Mouse (Mus musculus): Measurements from ENCODE around the gene Ell.
A peak's percentile ranks its signal among the peaks of the same experiment; 100 is the strongest.

The Ell gene

DNA sequence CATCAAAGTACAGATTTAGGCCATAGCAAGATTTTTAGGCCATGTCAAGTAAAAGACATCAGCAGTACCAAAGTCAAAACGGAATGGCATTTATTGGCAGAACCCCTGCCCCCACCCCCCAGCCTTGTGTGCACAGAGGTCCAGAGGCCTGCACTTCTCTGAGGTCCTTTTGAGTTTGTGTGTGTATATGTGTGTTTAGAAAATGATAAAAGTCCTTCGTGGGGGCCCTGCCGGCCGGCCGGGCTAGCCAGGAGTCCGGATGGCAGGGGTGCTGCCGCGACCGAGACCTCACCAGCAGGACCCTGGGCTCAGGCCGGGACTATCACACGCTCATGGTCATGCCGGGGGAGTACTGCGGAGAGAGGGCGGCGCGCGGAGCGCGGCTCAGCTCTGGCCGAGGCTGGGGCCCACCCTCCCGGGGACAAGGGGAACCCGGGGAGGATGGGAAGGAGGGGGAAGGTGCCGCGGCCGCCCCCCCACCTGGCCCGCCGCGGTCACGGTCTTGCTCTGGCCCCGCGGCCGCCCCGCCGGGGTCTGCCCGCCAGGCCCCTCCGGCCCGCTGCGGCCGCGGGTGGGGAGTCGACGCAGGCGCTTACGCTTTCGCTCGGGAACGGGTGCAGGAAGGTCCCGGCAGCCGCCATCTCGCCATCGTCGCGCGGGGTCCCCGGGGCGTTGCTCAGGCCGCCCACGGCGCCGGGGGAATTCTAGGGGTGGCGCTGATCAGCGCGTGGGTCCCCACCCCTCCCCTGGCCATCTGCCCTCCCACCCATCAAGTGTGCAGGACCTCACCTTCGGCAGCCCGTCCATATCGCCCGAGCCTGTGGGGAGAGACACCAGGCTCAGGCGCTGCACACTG is 58.4 kb downstream of the Ell start:
- DNase-seq (ENCODE audit: low read depth), result no peak

- no peak for DNase-seq (ENCODE audit: low read depth)
Observed at GRCm38 (mm10) chr8:70598283-70598682, 59.0 kb downstream of the Ell start.

- DNase-seq (ENCODE audit: low read depth), result no peak
Observed at GRCm38 (mm10) chr8:70598722-70599121, 59.5 kb downstream of the Ell start.

DNA sequence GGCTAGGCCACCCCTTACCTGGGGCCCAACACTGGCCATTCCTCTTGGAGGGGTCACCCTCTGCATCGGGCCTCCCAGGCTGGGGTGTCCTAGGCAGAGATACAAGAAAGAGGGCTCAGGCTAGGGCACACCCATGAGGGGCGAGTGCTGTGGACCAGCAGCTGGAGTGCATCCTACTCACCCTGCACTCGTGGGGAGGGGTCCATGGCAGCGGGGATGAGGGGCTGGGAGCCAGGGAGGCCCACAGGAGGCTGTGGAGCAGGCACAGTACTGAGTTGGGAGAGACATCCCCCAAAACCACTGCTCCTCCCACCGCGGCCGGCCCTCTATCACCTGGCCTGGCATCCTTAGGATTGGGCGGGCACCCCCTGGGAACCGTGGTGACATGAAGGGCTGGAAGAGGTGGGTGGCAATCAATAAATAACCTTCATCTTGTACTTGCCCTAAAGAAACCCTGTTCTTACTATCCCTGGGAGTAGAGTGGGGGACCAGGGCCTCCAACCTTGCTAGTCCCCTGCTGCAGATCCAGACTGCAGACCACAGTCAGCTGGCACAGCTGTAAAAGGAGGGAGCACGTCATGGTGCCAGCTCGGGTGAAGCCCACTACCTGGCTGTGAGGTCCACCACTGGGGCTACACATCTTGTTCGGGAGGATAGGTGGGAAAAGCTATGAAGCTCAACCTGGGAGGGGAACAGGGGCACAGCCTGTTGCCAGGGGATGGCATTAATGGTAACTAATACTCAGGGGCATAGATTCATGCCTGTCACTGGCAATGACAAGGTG is 60.4 kb downstream of the Ell start:
- no peak for DNase-seq (ENCODE audit: low read depth)

GRCm38 (mm10) chr8:70600473-70601270 is 61.4 kb downstream of the Ell start:
- no peak for DNase-seq (ENCODE audit: low read depth)

DNA sequence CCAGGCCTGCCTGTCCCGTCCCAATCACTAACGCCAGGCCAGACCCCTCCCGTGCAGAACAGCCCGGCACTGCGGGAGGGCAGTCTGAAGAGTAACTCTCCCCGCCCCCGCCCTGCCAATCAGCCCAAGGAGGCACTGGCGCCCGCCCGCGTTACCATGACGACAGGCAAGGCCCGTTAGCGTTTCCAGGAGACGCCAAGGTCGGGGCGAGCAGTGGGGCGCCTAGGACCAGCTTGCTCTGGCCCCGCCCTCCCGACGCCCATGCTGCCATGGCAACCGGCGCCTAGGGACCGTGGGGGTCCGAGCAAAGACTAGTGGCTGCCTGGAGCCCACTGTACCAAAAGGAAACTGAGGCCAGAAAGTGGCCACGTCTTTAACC is 62.0 kb downstream of the Ell start:
- no peak for DNase-seq (ENCODE audit: low read depth)

DNA sequence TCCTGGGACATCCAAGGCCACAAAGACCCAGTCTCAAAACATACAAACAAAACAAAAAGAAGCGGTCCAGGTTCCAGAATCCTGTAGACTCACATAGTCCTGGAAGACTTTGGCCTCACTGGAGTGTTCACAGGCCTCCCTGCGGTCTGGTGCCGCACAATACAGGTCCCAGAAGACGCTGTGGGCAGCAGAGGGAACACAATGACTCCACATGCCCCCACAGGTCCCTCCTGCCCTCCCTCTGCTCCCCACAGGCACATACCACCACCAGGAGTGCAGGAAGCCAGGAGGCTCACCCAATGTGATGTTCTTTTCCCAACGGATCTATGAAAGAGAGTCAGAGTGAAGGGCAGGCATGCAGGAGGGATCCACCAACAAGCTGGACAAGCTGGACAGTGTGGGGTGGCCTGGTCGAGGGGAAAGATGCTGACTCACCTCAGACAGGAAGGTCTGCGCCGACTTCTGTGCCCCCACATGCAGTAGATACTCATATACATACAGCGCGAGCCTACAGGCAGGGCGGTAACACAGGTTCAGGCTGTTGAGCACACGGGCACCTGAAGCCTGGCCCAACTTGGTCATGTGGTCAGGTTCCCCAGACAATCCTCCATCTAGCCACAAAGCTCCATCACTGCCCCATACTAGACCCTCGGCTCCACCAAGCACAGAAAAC is 63.0 kb downstream of the Ell start:
- DNase-seq (ENCODE audit: low read depth), result no peak

DNA sequence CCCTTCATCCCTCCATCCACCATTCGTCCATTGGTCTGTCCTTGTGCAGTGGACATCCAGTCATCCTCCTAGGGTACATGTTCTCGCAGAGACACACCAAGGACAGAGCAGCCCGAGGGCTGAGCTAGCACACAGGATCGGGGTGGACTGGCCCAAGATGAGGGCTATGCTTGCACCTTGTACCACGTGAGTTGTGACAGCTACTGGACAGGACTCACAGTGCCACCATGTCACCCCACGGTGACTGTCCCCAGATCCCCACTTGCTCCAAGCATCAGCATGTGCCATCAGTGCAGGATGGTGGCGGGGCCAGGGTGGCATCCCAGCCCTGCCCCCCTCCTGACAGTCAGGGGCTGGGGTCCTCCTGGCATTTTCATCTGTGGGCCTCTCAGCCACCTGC is 65.3 kb downstream of the Ell start:
- no peak for DNase-seq (ENCODE audit: low read depth)

GRCm38 (mm10) chr8:70605871-70606779 is 66.9 kb downstream of the Ell start:
- no peak for DNase-seq (ENCODE audit: low read depth)

DNA sequence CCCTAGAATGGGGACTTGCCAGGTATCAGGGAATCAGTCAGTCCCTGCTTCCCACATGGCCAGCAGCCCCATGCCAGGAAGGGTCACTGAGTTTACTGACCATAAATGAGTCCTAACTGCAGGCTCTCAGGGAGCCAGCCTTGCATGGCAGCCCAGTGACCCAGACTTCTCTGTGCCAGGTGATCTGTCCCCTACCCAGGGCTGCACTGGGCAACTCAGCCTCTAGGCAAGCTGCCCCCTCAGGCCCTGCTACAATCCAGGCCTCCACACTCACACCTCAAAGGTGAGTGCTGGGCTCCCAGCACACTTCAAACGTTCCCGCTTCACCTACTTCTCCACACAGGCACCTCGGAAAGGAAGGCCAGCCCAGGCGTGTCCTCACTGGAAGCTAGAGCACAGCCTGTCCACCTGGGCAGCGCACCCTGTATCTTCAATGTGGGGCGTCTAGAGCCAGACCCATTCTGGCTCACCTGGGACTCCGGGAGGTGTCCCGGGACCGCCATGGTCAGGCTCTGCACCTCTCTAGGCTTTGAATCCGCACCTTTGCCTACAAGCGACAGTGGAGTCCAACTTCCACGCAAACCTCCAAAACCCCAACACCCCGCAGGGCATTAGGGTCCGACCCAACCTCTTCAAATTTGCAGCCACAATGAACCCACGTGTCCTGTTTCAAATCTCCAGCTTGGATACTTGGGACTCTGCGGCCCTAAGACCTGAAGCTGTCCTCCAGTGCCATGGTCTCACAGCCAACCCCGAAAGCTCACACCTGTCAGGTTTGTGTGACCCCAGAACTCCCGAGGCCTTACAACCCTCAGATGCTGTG is 67.7 kb downstream of the Ell start:
- DNase-seq (ENCODE audit: low read depth), result no peak

DNA sequence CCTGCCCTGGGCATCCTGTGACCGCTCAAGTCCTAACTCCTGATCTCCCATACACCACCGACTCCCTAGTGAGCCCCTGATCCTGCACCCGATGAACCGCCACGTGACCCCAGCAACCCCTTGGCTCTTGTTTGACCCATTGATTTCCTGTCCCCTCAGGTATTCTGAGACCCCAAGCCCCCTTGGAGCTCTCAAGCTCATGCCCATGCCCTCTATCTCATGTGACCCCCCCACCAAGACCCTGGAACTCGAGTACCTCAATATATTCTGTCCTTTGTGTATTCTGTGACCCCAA is 68.3 kb downstream of the Ell start:
- DNase-seq (ENCODE audit: low read depth), result no peak

GRCm38 (mm10) chr8:70607898-70608748 is 68.9 kb downstream of the Ell start:
- DNase-seq (ENCODE audit: low read depth), result peak; percentile 79

GRCm38 (mm10) chr8:70608749-70609367 is 69.6 kb downstream of the Ell start, which contains the start of gene Ssbp4:
Ssbp4 (minus strand) TSS chr8:70608872.
- no peak for DNase-seq (ENCODE audit: low read depth)

DNA sequence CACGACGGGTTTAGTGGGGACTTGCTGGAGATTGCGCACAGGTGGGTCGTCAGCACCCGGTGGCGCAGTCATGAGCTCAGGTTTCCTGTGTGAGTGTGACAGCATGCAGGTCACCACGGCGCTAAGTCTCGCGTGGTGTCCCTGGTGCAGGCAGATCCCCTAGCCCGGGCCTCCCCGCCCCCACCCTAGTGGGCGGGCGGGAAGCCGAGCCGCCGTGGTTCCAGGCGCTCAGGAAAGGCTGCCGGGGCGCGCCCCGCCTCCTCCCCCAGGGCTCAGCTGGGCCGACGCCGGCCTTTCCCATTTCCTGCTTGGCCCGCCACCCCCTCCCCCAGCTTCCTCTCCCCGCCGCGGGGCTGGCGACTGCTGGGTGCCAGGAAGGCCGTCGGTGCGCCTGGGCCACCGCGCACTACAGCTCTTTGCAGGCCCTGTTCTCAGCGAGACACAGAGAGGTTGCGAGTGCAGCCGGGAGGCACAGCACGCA is 70.2 kb downstream of the Ell start:
- DNase-seq (ENCODE audit: low read depth), result peak; percentile 96

DNA sequence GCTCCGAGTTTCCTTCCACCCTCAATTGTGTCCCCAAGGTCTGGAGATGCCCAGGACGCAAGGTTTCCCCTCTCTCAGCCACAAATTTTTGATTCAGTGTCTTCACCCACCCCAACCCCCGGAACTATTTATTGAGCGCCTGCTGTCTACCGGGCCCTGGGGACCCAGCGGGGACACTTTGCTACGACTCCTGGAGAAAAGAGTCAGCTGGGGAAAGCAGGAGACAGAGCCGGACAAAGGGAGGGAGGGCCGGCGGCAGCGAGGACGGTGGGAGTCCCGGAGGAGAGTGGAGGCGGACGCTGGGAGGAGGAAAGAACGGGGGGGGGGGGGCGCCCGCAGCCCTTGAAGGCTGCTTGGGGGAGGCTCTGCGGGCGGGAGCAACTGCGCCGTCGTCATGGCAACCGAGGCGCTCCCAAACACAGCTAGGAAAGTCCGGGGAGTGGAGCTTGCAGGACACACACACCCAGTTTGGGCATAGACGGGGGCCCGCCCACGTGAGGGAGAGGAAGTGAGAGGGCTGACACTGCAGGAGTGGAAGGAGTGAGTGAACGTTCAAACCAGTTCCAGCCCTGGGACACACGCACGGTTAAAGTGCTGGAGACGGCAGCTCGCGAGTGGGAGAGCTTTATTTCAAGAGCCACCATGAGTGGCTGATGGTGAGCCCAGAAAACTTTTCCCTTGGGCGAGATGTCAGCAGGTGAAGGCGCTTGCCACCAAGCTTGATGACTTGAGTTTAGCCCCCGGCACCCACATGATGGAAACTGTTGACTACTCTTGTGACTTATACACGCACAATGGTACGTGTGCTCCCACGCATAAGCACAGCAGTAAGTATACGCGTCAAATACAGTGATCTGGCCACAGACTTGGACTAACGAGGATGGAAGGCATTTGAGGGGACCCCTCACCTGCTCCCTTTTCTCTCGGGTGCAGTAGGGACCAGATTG is 70.9 kb downstream of the Ell start:
- DNase-seq (ENCODE audit: low read depth), result peak; percentile 98

DNA sequence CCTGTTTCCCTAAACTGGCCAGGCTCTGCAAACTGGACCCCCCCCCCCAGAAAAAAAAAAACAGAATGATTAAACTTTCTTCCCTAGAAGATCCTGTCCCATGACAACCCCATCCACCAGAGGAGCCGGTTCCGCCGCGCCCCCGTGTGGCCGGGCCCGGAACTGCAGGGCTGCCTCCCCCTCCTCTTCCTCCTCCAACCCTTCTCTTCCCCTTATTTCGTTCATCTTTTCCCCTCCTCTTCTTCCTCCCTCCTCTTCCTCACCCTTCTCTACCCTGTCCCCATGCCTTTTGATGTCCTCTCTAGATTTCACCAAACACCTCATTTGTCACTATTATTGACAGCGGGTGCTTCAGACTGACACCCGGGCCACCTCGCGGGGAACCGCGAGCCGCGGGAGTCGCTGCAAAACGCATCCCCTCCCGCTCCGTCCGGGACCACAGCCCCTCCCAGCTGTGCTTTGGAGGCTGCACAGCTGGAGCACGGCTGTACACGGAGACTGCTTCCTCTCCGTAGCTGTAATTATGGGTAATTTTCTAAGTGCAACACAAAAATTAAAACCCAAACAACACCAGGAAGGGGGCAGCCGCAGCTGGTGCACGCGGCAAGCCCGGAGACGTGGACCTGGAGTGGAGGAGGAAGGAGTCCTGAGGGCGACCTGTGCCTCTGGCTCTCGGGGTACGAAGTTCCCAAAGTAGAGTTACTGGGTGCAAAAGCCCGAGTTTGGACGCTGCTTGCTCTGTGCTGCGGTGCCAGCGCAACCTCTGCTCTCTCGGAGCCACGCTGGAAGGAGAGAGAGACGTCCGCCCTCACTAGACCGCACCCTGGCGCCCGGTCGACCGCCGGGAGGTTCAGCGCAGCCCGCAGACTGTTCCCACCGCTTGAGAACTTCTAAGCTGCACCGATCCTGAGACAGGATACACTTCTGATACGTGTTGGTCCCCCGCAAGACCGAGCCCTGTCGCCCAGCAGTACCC is 71.8 kb downstream of the Ell start:
- DNase-seq (ENCODE audit: low read depth), result peak; percentile 91
